Mouse (Mus musculus) right cerebral cortex, postnatal 4 days (tissue): ENCODE measurements around the gene Olfr484.
"Not testable (repeated sequence)": the region's sequence is repeated elsewhere in the genome, so short reads cannot be mapped to it uniquely, and the experiment has no call there.

ENCODE experiments used
- DNase-seq: peaks from one replicate; pipeline ENCODE4 v3.0.0-alpha.2; 2022

The Olfr484 gene

GRCm38 (mm10) chr7:108127349-108127748, at the start of gene Olfr484:
Gene Olfr484 (minus strand): TSS chr7:108127449.
- DNase-seq = no peak

GRCm38 (mm10) chr7:108172642-108173041, 45.4 kb upstream of the Olfr484 start, which contains the start of gene Olfr486:
Gene Olfr486 (minus strand): TSS chr7:108172742.
- not testable (repeated sequence) for DNase-seq

- DNase-seq = no peak
Observed at GRCm38 (mm10) chr7:108159771-108160170, 32.5 kb upstream of the Olfr484 start, which contains the start of gene Olfr485. Gene Olfr485 (minus strand): TSS chr7:108159871.

DNA sequence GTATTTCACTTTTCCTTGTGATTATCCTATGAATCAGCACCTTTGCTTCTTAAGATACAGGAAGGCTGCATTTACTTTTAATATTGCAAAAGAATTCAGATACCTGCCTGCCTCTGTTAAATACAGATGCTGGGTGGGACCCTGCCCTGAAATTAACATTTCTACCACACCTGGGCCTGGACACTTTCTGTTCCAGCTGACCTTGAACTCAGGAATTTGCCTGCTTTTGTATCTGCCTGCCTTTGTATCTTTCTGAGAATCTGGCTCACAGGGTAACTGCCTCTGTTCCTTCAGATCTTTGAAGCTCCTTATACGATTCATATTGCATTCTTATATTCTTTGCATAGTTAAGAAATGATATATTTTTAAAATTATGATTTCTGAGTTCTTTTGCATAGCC, 5.8 kb downstream of the Olfr484 start:
- DNase-seq = no peak

DNA sequence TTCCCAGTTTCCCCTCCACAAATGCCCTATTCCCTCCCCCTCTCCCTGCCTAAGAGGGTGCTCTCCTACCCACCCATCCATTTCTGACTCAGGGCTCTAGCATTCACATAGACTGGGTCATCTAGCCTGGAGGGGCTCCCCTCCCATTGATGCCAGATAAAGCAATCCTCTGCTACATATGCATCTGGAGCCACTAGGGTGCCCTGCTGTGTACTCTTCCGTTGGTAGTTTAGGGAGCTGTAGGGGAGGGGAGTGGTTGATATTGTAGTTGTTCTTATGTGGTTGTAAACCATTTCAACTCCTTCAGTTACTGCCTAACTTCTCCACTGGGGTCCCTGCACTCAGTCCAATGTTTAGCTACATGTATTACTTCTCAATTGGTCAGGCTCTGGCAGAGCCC, 6.6 kb downstream of the Olfr484 start:
- DNase-seq = no peak

DNA sequence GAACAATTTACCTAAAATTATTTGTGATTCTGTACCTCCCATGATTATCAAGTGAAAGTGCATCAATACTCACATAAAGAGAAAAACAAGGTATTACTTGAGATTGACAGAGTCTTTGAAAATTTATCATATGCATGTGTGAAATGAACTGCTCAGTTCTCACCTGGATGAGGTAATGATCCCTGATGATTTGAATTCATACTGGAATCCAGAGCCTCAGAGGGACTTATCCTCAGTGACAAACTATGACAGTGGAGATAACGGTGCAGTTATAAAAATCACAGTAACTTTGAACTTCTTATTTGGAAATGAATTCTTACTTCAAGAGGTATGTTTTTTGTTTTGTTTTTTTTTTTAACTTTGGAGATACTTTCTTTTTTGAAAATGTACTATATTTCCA, 26.7 kb downstream of the Olfr484 start, which contains the start of gene Olfr483:
Gene Olfr483, plus strand, starts transcription at position 301 of the 400 bp plus-strand sequence.
- DNase-seq = no peak

DNA sequence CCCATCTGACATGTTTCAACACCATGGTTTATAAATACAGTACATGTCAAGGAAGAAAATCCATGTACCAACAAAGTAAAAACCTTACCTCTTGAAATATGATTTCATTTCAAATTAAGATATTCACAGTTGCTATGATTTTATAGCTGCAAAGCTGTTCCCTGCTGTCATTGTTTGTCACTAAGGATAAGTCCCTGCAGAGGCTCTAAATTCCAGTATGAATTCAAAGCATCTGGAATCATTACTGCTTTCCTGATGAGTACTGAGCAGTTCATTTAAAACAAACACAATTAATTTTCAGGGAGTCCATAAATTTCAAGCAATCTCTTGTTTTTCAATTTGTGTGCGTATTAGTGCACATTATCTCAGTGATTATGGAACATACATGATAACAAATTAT, 29.8 kb downstream of the Olfr484 start, which contains the start of gene Olfr482:
Gene Olfr482, minus strand, starts transcription at position 101 of the 400 bp plus-strand sequence.
- no peak for DNase-seq

- no peak for DNase-seq
Observed at GRCm38 (mm10) chr7:108079555-108079954, 47.7 kb downstream of the Olfr484 start, which contains the start of gene Olfr481. Gene Olfr481 (plus strand): TSS chr7:108079855.
